ENCODE assay signal across 12 mouse cellular contexts in the genomic region with DNA sequence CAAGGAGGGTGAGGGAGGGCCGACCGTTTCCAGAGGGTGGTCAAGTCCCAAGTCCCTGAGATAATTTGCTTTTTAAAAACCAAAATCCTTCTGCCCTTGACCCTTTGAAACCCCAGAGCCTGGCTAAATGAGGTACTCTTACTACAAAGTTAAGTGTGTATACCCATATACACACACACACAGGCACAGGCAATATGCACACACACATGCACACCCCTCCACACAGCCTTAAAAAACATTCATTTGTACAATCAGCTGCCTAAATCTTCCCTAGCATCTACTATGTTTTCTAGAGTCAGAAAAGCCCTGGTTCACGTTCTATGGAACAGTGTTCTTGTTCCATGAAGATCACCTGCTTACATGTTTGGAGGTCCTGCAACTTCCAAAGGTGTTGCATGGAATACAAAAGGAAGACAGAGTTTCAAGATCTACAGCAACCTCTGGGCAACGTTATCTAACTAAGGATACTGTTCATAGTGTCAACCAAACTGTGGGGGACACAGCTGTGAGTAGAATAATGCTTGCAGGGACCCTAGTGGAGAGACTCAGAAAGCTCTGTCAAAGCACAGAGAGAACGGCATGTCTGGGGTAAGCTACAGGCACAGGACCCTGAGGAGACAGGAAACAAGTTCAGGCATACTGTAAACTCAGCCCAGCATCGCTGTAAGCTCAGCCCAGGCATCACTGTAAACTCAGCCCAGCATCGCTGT.
DNase-seq lines count a peak whose midpoint lies in the region; ATAC-seq and TF ChIP-seq lines count a peak whose summit lies in the region.
"Had no signal": no experiment of that assay in that cellular context is flagged by ENCODE, and none has a peak within 500 bp of the region (broad histone marks: within the 10 kb centered on the region; RNA-seq: fewer than 3 reads in every experiment).

No protein-coding gene starts in this region.

- TF ChIP-seq EP300 in MEL (IDR thresholded peaks at IDR 0.05; ENCODE audit: low read depth in 1 of 2, low read length in 2 of 2) = no peak; a peak in 1 of 4 replicates

- no peak for TF ChIP-seq POLR2A in MEL (IDR thresholded peaks at IDR 0.05; ENCODE audit: control insufficient read depth in 1 of 2, insufficient read depth in 1 of 2, low read depth in 1 of 2, low read length in 2 of 2, poor library complexity in 1 of 2)

- peak in 1 of 3 experiments; percentile 14; a peak in 1 of 6 replicates for TF ChIP-seq CTCF in MEL (IDR thresholded peaks at IDR 0.05 in 2 of 3, conservative IDR thresholded peaks at IDR 0.05 in 1 of 3; ENCODE audit: control insufficient read depth in 1 of 3, insufficient read depth in 1 of 3, low read depth in 2 of 3, low read length in 3 of 3, poor library complexity in 1 of 3, severe bottlenecking in 1 of 3)

- WGBS in forebrain, embryonic 13.5 days = 42% methylated on average over 7 of the region's 7 CpGs
- 43% methylated on average over 7 of the region's 7 CpGs for WGBS in forebrain, embryonic 14.5 days
- 38% methylated on average over 6 of the region's 7 CpGs for WGBS in kidney, embryonic 16.5 days
- 28% methylated on average over 7 of the region's 7 CpGs for WGBS in liver, embryonic 13.5 days (ENCODE audit: insufficient replicate concordance)

- H3K27ac ChIP-seq in forebrain, embryonic 13.5 days = no peak overlapping the region
- no peak overlapping the region for H3K27ac ChIP-seq in forebrain, embryonic 14.5 days (ENCODE audit: low read depth, low read length)
- H3K27ac ChIP-seq in kidney, embryonic 16.5 days (ENCODE audit: low read length) = no peak overlapping the region
- peak overlapping the region; percentile 77 for H3K27ac ChIP-seq in MEL (ENCODE audit: control insufficient read depth, low read depth, low read length)
- peak overlapping the region; percentile 81 for H3K27ac ChIP-seq in liver, embryonic 13.5 days
- H3K27ac ChIP-seq: hindbrain, embryonic 15.5 days; neural tube, embryonic 15.5 days had no signal

- no peak for DNase-seq in forebrain, embryonic 14.5 days (ENCODE audit: low spot score)
- no peak for DNase-seq in kidney, adult 9 months
- peak; percentile 59 for DNase-seq in MEL (ENCODE audit: low read depth, low spot score)
- DNase-seq in liver, embryonic 13.5 days = no peak
- DNase-seq in left cerebral cortex, adult 8-10 months (ENCODE audit: low spot score in 2 of 2) = no peak
- no peak for DNase-seq in right cerebral cortex, postnatal 14 days
- DNase-seq: B cell, adult 2 months had no signal

- H3K4me1 ChIP-seq in forebrain, embryonic 13.5 days = peaks cover 16% of the 10 kb centered on the region; the same call in 1 of the 2 replicates
- H3K4me1 ChIP-seq in forebrain, embryonic 14.5 days (ENCODE audit: control insufficient read depth, insufficient read depth, low read length) = no peaks in the 10 kb centered on the region
- peaks cover 10% of the 10 kb centered on the region; the same call in 1 of the 2 replicates for H3K4me1 ChIP-seq in kidney, embryonic 16.5 days (ENCODE audit: insufficient read depth, low read length)
- H3K4me1 ChIP-seq in MEL (ENCODE audit: control insufficient read depth in 1 of 2, insufficient read depth in 2 of 2, low read length in 2 of 2) = peaks cover 12 to 25% of the 10 kb centered on the region in 2 experiments
- peaks cover 64% of the 10 kb centered on the region for H3K4me1 ChIP-seq in liver, embryonic 13.5 days (replicated peaks)
- H3K4me1 ChIP-seq: hindbrain, embryonic 15.5 days had no signal

- H3K9ac ChIP-seq in forebrain, embryonic 13.5 days = no peak overlapping the region
- no peak overlapping the region for H3K9ac ChIP-seq in forebrain, embryonic 14.5 days (ENCODE audit: low read length)
- no peak overlapping the region for H3K9ac ChIP-seq in kidney, embryonic 16.5 days (replicated peaks; ENCODE audit: low read length)
- H3K9ac ChIP-seq in MEL (ENCODE audit: control insufficient read depth, low read depth, low read length, poor library complexity, severe bottlenecking) = peak overlapping the region; percentile 63
- H3K9ac ChIP-seq in liver, embryonic 13.5 days = peak overlapping the region; percentile 59; the same call in 1 of the 2 replicates
- H3K9ac ChIP-seq: embryonic facial prominence, embryonic 13.5 days; hindbrain, embryonic 15.5 days; neural tube, embryonic 15.5 days had no signal

- no peak for TF ChIP-seq RAD21 in MEL (IDR thresholded peaks at IDR 0.05; ENCODE audit: low read depth, low read length)

- H3K79me2 ChIP-seq in MEL (ENCODE audit: control insufficient read depth, insufficient read depth, low read length, poor library complexity) = no peaks in the 10 kb centered on the region

- H3K4me2 ChIP-seq in forebrain, embryonic 13.5 days = no peak overlapping the region
- no peak overlapping the region for H3K4me2 ChIP-seq in forebrain, embryonic 14.5 days (ENCODE audit: low read length)
- no peak overlapping the region for H3K4me2 ChIP-seq in kidney, embryonic 16.5 days (replicated peaks; ENCODE audit: low read depth, low read length)
- H3K4me2 ChIP-seq in liver, embryonic 13.5 days = peak overlapping the region; percentile 47
- H3K4me2 ChIP-seq: embryonic facial prominence, embryonic 13.5 days; hindbrain, embryonic 15.5 days; neural tube, embryonic 15.5 days had no signal

- H3K36me3 ChIP-seq in forebrain, embryonic 13.5 days (ENCODE audit: poor library complexity, severe bottlenecking) = no peaks in the 10 kb centered on the region
- H3K36me3 ChIP-seq in forebrain, embryonic 14.5 days (ENCODE audit: control insufficient read depth, insufficient read depth, low read length) = no peaks in the 10 kb centered on the region
- H3K36me3 ChIP-seq in kidney, embryonic 16.5 days (ENCODE audit: insufficient read depth, low read length) = no peaks in the 10 kb centered on the region
- peaks cover 0 to 19% of the 10 kb centered on the region in 2 experiments; a peak in 2 of 4 replicates for H3K36me3 ChIP-seq in MEL (ENCODE audit: control insufficient read depth in 1 of 2, insufficient read depth in 2 of 2, low read length in 2 of 2)
- no peaks in the 10 kb centered on the region for H3K36me3 ChIP-seq in liver, embryonic 13.5 days
- H3K36me3 ChIP-seq: embryonic facial prominence, embryonic 13.5 days; hindbrain, embryonic 15.5 days; neural tube, embryonic 15.5 days had no signal

- H3K9me3 ChIP-seq in forebrain, embryonic 13.5 days (replicated peaks) = no peaks in the 10 kb centered on the region
- H3K9me3 ChIP-seq in forebrain, embryonic 14.5 days (replicated peaks; ENCODE audit: control insufficient read depth, low read length) = no peaks in the 10 kb centered on the region
- H3K9me3 ChIP-seq in kidney, embryonic 16.5 days (ENCODE audit: low read length) = no peaks in the 10 kb centered on the region
- no peaks in the 10 kb centered on the region for H3K9me3 ChIP-seq in MEL (replicated peaks; ENCODE audit: insufficient read depth, low read length)
- H3K9me3 ChIP-seq in liver, embryonic 13.5 days (replicated peaks) = no peaks in the 10 kb centered on the region
- H3K9me3 ChIP-seq: embryonic facial prominence, embryonic 13.5 days; hindbrain, embryonic 15.5 days; neural tube, embryonic 15.5 days had no signal

- no peaks in the 10 kb centered on the region for H3K27me3 ChIP-seq in forebrain, embryonic 13.5 days
- no peaks in the 10 kb centered on the region for H3K27me3 ChIP-seq in forebrain, embryonic 14.5 days (replicated peaks; ENCODE audit: control insufficient read depth, insufficient read depth, low read length)
- no peaks in the 10 kb centered on the region for H3K27me3 ChIP-seq in kidney, embryonic 16.5 days (ENCODE audit: insufficient read depth, low read length)
- H3K27me3 ChIP-seq in MEL (ENCODE audit: control insufficient read depth in 1 of 2, insufficient read depth in 2 of 2, low read length in 2 of 2) = no peaks in the 10 kb centered on the region
- H3K27me3 ChIP-seq in liver, embryonic 13.5 days = no peaks in the 10 kb centered on the region
- H3K27me3 ChIP-seq: embryonic facial prominence, embryonic 13.5 days; hindbrain, embryonic 15.5 days; neural tube, embryonic 15.5 days had no signal

- no peak overlapping the region for H3K4me3 ChIP-seq in forebrain, embryonic 13.5 days
- H3K4me3 ChIP-seq in forebrain, embryonic 14.5 days (ENCODE audit: low read depth, low read length) = no peak overlapping the region
- no peak overlapping the region for H3K4me3 ChIP-seq in kidney, embryonic 16.5 days (ENCODE audit: low read length)
- H3K4me3 ChIP-seq in MEL (ENCODE audit: control insufficient read depth in 1 of 2, insufficient read depth in 1 of 2, low read depth in 2 of 2, low read length in 2 of 2) = peak overlapping the region; percentile 16 to 36; a peak in 2 of 4 replicates
- H3K4me3 ChIP-seq in liver, embryonic 13.5 days (replicated peaks) = no peak overlapping the region
- H3K4me3 ChIP-seq: embryonic facial prominence, embryonic 13.5 days; hindbrain, embryonic 15.5 days; neural tube, embryonic 15.5 days had no signal

- ATAC-seq in forebrain, embryonic 13.5 days = peak; percentile 33
- ATAC-seq in forebrain, embryonic 14.5 days = no peak; the same call in 1 of the 2 replicates
- ATAC-seq in kidney, embryonic 16.5 days (ENCODE audit: low FRiP score, low TSS enrichment) = 0 out of 2 replicates have a peak, but pooled peaks have one; percentile 19
- ATAC-seq in liver, embryonic 13.5 days (ENCODE audit: low read depth) = no peak; the same call in 1 of the 2 replicates

TF ChIP-seq in MEL, 35 proteins besides CTCF, POLR2A, EP300 and RAD21:
- TF ChIP-seq ZKSCAN1 (IDR thresholded peaks at IDR 0.05; ENCODE audit: low read depth, low read length) (no peak), SIN3A (IDR thresholded peaks at IDR 0.05; ENCODE audit: low read length) (no peak), RCOR1 (IDR thresholded peaks at IDR 0.05; ENCODE audit: low read depth, low read length) (peak; percentile 27; the same call in 1 of the 2 replicates), GATA1 (IDR thresholded peaks at IDR 0.05; ENCODE audit: low read depth, low read length) (no peak; the same call in 1 of the 2 replicates), TBP (IDR thresholded peaks at IDR 0.05; ENCODE audit: low read depth, low read length) (no peak), POLR2AphosphoS2 (IDR thresholded peaks at IDR 0.05; ENCODE audit: low read length) (no peak)

Comparison
In these comparisons a context has a peak if more than half of its experiments do, and no peak if none do; other contexts are left out.
1. ATAC-seq: peak in forebrain, embryonic 13.5 days (single experiment) and kidney, embryonic 16.5 days (single experiment); none in forebrain, embryonic 14.5 days (single experiment) and liver, embryonic 13.5 days (single experiment).
2. H3K27ac ChIP-seq: peak in MEL (single experiment) and liver, embryonic 13.5 days (single experiment); none in forebrain, embryonic 13.5 days (single experiment), forebrain, embryonic 14.5 days (single experiment) and kidney, embryonic 16.5 days (single experiment).
3. H3K4me3 ChIP-seq: peak in MEL (2 of 2); none in forebrain, embryonic 13.5 days (single experiment), forebrain, embryonic 14.5 days (single experiment), kidney, embryonic 16.5 days (single experiment) and liver, embryonic 13.5 days (single experiment).
4. H3K9ac ChIP-seq: peak in MEL (single experiment) and liver, embryonic 13.5 days (single experiment); none in forebrain, embryonic 13.5 days (single experiment), forebrain, embryonic 14.5 days (single experiment) and kidney, embryonic 16.5 days (single experiment).